Mouse (Mus musculus): ENCODE results near the gene Olfr993. TPM values are rescaled to one million over a fixed set of nuclear protein-coding genes. Genes with fewer than 3 reads are reported as not detected.

Gene Olfr993
- not detected for polyA plus RNA-seq (2014; fragmentation: Illumina TruSeq; extraction: RNeasy Lipid Tissue Mini Kit (QIAGEN cat#74804))

DNA sequence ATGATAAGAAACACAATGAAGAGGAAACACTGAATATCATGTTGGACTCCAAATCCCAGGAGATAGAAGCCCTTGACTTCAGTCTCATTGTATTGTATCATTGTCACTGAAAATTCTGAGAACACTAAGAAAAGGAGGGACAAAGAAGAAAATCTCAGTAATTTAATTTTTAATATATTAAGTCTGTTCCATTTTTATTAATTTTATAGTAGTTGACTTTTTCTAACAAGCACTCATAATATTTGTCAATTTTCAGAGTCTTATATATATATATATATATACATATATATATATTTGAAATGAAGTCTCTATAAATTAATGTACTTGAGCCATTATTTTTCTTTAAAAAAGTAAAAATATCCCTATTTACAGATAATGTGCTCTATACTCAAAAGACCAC lies at the start of gene Olfr993:
Gene Olfr993 (minus strand): TSS at position 101 of the 400 bp plus-strand sequence.

DNA sequence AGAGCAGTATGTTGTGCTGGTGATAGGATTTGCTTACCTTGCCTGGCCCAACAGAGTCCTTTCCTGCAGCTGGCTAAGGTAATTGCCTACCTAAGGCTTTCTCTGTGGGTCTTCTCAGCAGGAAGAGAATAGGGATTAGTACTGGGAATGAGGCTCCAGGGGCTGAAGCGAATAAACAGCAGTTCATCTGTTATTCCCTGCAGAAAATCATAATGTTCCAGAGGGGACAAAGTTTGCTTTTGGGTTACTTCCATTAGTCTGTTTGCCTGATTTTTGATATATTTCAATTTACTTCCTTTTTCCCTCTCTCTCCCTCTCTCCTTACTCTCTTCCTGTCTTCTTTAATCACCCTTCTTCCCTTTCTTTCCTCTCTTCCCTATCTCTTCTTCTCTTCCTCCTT lies 28.9 kb upstream of the Olfr993 start, which contains the start of gene Olfr995:
Gene Olfr995 (minus strand): TSS at position 101 of the 400 bp plus-strand sequence.

DNA sequence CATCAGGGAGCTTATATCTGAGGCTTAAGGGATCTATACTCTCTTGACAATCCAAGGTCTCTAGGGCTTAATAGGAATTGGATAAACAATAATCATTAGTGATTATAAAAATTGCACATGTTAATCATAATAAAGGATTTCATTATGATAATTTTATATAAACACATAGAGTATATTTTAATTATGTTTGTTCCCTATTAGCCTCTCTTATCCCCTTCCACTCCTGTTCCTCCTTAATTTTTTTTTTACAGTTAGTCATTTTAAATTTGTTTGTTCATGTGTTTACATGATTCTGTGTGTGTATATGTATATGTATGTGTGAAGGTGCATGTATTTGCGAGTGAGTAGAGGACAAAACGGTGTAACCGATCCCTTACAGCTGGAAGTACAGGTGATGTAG lies 21.7 kb upstream of the Olfr993 start, which contains the start of gene Olfr994:
Gene Olfr994 (minus strand): TSS at position 101 of the 400 bp plus-strand sequence.

GRCm38 (mm10) chr2:85409369-85409768 lies 5.3 kb downstream of the Olfr993 start, which contains the start of gene Olfr992:
TSS of gene Olfr992 (minus strand) at chr2:85409469.

Other genes starting within 250 kb of the Olfr993 start
- gene Lrrc55, start 217.7 kb downstream of the Olfr993 start, polyA plus RNA-seq (2014; fragmentation: Illumina TruSeq; extraction: RNeasy Lipid Tissue Mini Kit (QIAGEN cat#74804)) = 11.3 TPM
- not detected for gene Olfr987, start 75.6 kb downstream of the Olfr993 start, polyA plus RNA-seq (2014; fragmentation: Illumina TruSeq; extraction: RNeasy Lipid Tissue Mini Kit (QIAGEN cat#74804))
- not detected for gene Olfr988, start 51.6 kb downstream of the Olfr993 start, polyA plus RNA-seq (2014; fragmentation: Illumina TruSeq; extraction: RNeasy Lipid Tissue Mini Kit (QIAGEN cat#74804))
- gene Olfr992, start 5.4 kb downstream of the Olfr993 start, polyA plus RNA-seq (2014; fragmentation: Illumina TruSeq; extraction: RNeasy Lipid Tissue Mini Kit (QIAGEN cat#74804)) = not detected
- gene Olfr994, start 21.6 kb upstream of the Olfr993 start, polyA plus RNA-seq (2014; fragmentation: Illumina TruSeq; extraction: RNeasy Lipid Tissue Mini Kit (QIAGEN cat#74804)) = not detected
- gene Olfr995, start 28.8 kb upstream of the Olfr993 start, polyA plus RNA-seq (2014; fragmentation: Illumina TruSeq; extraction: RNeasy Lipid Tissue Mini Kit (QIAGEN cat#74804)) = not detected
- gene 4833423E24Rik, start 104.1 kb upstream of the Olfr993 start, polyA plus RNA-seq (2014; fragmentation: Illumina TruSeq; extraction: RNeasy Lipid Tissue Mini Kit (QIAGEN cat#74804)) = 60.5 TPM
- not detected for gene Olfr996, start 164.3 kb upstream of the Olfr993 start, polyA plus RNA-seq (2014; fragmentation: Illumina TruSeq; extraction: RNeasy Lipid Tissue Mini Kit (QIAGEN cat#74804))
- gene Olfr998, start 174.1 kb upstream of the Olfr993 start, polyA plus RNA-seq (2014; fragmentation: Illumina TruSeq; extraction: RNeasy Lipid Tissue Mini Kit (QIAGEN cat#74804)) = not detected
- gene Olfr1000, start 197.0 kb upstream of the Olfr993 start, polyA plus RNA-seq (2014; fragmentation: Illumina TruSeq; extraction: RNeasy Lipid Tissue Mini Kit (QIAGEN cat#74804)) = not detected
- gene Olfr1002, start 235.8 kb upstream of the Olfr993 start, polyA plus RNA-seq (2014; fragmentation: Illumina TruSeq; extraction: RNeasy Lipid Tissue Mini Kit (QIAGEN cat#74804)) = not detected
- gene Olfr154, start 249.6 kb upstream of the Olfr993 start, polyA plus RNA-seq (2014; fragmentation: Illumina TruSeq; extraction: RNeasy Lipid Tissue Mini Kit (QIAGEN cat#74804)) = not detected

Measured in ovary, adult 10 weeks (tissue).